Mouse (Mus musculus): Measurements from ENCODE around the gene Izumo4. TPM values are rescaled to one million over a fixed set of nuclear protein-coding genes. Genes with fewer than 3 reads are reported as not detected.
A peak's percentile ranks its signal among the peaks of the same experiment; 100 is the strongest.

Izumo4 gene
- polyA plus RNA-seq, 1 experiment from 2014 or later = 12.2 TPM

DNA sequence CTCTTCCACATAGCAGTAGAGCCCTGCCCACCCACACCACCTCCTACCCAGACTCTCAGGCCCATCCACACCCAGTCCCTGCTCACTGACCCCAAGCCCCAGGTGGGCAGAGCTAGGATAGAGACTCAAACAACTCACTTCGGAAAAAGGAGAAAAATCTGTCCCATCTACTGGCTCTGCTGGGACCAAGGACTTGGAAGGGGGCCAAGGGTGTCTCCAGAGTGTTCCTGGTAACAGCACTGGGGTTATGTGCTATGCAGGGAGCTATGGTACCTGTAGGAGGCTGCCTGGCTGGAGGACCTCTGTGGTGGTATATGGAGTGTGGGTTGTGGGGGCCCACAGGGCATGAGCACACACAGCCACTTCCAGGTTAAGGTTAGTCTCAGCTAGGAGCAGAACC is 15.3 kb downstream of the Izumo4 start:
- 79% methylated on average over 1 of the region's 1 CpGs for WGBS
- no peak overlapping the region for H3K4me2 ChIP-seq (replicated peaks; ENCODE audit: low read depth)
- H3K27me3 ChIP-seq (replicated peaks; ENCODE audit: control insufficient read depth, insufficient read depth, low read length) = no peaks in the 10 kb centered on the region
- no peak for ATAC-seq
- no peak overlapping the region for H3K4me3 ChIP-seq (ENCODE audit: low read depth, low read length)
- no peaks in the 10 kb centered on the region for H3K4me1 ChIP-seq (replicated peaks; ENCODE audit: control insufficient read depth, insufficient read depth, low read length)
- H3K9ac ChIP-seq (ENCODE audit: low read depth, low read length) = no peak overlapping the region
- no peak for TF ChIP-seq CTCF (IDR thresholded peaks at IDR 0.05; ENCODE audit: low read depth)
- H3K27ac ChIP-seq (ENCODE audit: low read depth, low read length) = no peak overlapping the region
- no peaks in the 10 kb centered on the region for H3K9me3 ChIP-seq (ENCODE audit: control insufficient read depth)
- H3K36me3 ChIP-seq (ENCODE audit: control insufficient read depth, insufficient read depth) = peaks cover 98% of the 10 kb centered on the region

DNA sequence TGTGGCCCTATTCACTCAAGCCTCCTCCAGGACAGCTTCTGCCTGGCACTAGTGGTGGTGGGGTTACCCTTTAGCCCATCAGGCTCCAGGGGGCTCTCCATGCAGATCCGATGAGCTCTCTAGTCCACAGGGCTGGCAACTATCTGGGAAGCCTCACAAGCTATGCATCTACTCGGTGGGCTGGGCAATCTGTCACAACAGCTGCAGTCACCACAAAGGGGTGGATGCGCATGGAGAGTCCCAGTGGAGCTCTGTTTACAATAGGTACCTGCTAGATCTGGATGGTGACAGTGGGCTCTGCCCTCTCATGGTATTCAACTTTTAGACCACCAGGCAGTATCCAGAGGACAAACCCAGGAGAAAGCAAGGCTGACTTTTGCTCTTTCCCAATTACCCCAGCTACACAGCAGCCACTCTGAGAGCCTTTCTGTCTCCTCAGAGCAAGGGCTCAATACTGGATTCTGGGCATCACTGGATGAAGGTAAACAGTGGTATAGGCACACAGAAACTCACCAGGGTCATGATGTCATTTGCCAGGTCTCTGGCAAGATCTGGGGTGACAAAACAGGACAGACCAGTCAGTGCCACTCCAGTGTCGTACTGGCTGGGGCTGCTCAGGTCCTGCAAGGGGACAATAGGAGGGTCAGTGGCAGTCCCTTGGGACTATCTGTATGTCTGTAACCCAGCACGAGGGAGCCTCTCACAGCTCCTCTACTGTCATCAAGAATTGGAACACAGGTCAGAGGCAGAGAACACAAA is 25.6 kb downstream of the Izumo4 start:
- H3K4me2 ChIP-seq (replicated peaks; ENCODE audit: low read depth) = no peak overlapping the region
- no peak overlapping the region for H3K9ac ChIP-seq (ENCODE audit: low read depth, low read length)
- WGBS = 82% methylated on average over 5 of the region's 5 CpGs
- no peak overlapping the region for H3K27ac ChIP-seq (ENCODE audit: low read depth, low read length)
- ATAC-seq = no peak
- no peaks in the 10 kb centered on the region for H3K4me1 ChIP-seq (replicated peaks; ENCODE audit: control insufficient read depth, insufficient read depth, low read length)
- no peak for TF ChIP-seq CTCF (IDR thresholded peaks at IDR 0.05; ENCODE audit: low read depth)
- peaks cover 98% of the 10 kb centered on the region for H3K36me3 ChIP-seq (ENCODE audit: control insufficient read depth, insufficient read depth)
- H3K4me3 ChIP-seq (ENCODE audit: low read depth, low read length) = no peak overlapping the region
- no peaks in the 10 kb centered on the region for H3K9me3 ChIP-seq (ENCODE audit: control insufficient read depth)
- H3K27me3 ChIP-seq (replicated peaks; ENCODE audit: control insufficient read depth, insufficient read depth, low read length) = no peaks in the 10 kb centered on the region

DNA sequence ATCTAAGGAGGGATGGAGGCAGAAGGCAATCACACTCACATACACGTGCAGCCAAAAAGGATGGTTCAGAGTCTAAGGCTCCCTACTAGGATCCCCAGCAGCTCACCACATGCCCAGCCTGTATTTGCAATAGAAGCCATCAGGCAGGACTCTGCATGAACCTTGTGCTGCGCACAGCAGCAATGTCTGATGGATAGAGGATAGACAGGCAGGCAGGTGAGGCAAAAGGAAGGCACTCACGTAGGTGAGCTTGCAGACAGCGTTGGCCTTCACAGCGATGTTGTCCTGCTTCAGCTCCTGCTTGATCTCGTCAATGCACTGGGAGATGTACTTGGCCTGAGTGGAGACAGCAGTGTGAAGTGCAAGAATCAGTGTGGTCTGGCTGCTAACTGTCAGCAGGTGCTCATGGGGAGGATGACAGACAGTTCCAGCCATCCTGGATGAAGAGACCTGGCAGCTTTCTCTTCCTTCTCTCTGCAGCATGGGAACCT is 30.7 kb downstream of the Izumo4 start:
- no peak overlapping the region for H3K27ac ChIP-seq (ENCODE audit: low read depth, low read length)
- no peak for ATAC-seq
- no peaks in the 10 kb centered on the region for H3K9me3 ChIP-seq (ENCODE audit: control insufficient read depth)
- no peaks in the 10 kb centered on the region for H3K27me3 ChIP-seq (replicated peaks; ENCODE audit: control insufficient read depth, insufficient read depth, low read length)
- 86% methylated on average over 6 of the region's 6 CpGs for WGBS
- H3K4me1 ChIP-seq (replicated peaks; ENCODE audit: control insufficient read depth, insufficient read depth, low read length) = no peaks in the 10 kb centered on the region
- peaks cover 59% of the 10 kb centered on the region for H3K36me3 ChIP-seq (ENCODE audit: control insufficient read depth, insufficient read depth)
- no peak overlapping the region for H3K9ac ChIP-seq (ENCODE audit: low read depth, low read length)
- no peak overlapping the region for H3K4me3 ChIP-seq (ENCODE audit: low read depth, low read length)
- TF ChIP-seq CTCF (IDR thresholded peaks at IDR 0.05; ENCODE audit: low read depth) = no peak
- H3K4me2 ChIP-seq (replicated peaks; ENCODE audit: low read depth) = no peak overlapping the region

DNA sequence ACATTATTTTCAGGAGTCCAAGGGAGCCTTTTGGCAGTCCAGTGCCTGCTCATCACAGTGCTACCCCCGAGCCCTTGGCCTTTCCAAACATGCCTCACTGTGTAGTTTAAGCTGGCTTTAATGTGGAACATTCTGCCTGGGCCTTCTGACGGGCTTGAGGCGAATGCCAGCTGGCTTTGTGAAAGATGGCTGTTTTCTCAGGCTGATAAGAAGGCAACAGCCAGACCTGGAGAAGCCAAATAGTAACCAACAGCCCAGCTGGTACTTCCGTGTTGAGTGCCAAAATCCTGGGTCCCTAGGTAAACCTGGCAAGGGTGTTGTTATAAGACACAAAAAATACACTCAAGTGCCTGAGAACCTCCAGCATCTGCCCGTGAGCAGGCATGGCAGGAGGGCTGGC is 34.7 kb downstream of the Izumo4 start:
- peaks cover 6% of the 10 kb centered on the region; the same call in 1 of the 2 replicates for H3K4me1 ChIP-seq (replicated peaks; ENCODE audit: control insufficient read depth, insufficient read depth, low read length)
- H3K36me3 ChIP-seq (ENCODE audit: control insufficient read depth, insufficient read depth) = peaks cover 18% of the 10 kb centered on the region; the same call in 1 of the 2 replicates
- no peaks in the 10 kb centered on the region for H3K27me3 ChIP-seq (replicated peaks; ENCODE audit: control insufficient read depth, insufficient read depth, low read length)
- 0 out of 2 replicates have a peak overlapping the region, but pooled peaks have one; percentile 21 for H3K27ac ChIP-seq (ENCODE audit: low read depth, low read length)
- no peak overlapping the region for H3K9ac ChIP-seq (ENCODE audit: low read depth, low read length)
- H3K4me3 ChIP-seq (ENCODE audit: low read depth, low read length) = no peak overlapping the region
- TF ChIP-seq CTCF (IDR thresholded peaks at IDR 0.05; ENCODE audit: low read depth) = no peak
- ATAC-seq = no peak
- H3K9me3 ChIP-seq (ENCODE audit: control insufficient read depth) = no peaks in the 10 kb centered on the region
- WGBS = 61% methylated on average over 5 of the region's 5 CpGs
- H3K4me2 ChIP-seq (replicated peaks; ENCODE audit: low read depth) = no peak overlapping the region

DNA sequence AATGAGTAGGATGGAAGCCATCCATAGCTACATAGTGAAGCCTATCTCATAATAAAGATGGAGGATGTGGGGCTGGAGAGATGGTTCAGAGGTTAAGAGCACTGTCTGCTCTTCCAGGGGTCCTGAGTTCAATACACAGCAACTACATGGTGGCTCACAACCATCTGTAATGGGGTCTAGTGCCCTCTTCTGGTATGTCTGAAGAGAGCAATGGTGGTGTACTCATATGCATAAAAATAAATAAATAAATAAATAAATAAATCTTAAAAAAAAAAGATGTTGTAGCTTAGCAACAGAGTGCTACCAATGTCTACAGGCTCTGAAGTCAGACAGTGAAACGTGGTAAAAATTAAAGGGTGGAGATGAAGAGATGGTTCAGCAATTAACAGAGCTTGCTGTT is 36.7 kb downstream of the Izumo4 start:
- H3K4me1 ChIP-seq (replicated peaks; ENCODE audit: control insufficient read depth, insufficient read depth, low read length) = peaks cover 6% of the 10 kb centered on the region; the same call in 1 of the 2 replicates
- peak; percentile 38 for TF ChIP-seq CTCF (IDR thresholded peaks at IDR 0.05; ENCODE audit: low read depth)
- 77% methylated on average over 1 of the region's 1 CpGs for WGBS

DNA sequence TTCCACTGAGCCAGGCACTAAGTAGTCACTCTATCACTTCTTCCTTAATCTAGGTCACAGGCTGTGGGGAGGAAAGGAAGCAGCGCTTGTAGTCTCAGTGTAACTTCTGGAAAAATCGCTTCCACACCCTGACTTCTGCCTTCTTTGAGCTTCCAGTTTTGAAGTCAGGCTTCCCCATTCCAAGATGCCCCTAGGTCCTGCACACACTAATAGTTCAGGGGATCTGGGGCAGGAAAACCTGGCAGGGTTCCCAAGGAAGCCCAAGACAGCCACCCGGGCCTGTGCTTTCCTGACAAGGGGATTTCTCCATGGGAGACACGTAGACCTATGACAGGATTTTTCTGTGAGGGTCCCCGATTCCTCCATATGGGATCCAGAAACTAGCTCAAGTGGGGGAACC is 39.2 kb downstream of the Izumo4 start:
- H3K36me3 ChIP-seq (ENCODE audit: control insufficient read depth, insufficient read depth) = no peaks in the 10 kb centered on the region; the same call in 1 of the 2 replicates
- TF ChIP-seq CTCF (IDR thresholded peaks at IDR 0.05; ENCODE audit: low read depth) = no peak
- peak overlapping the region; percentile 99 for H3K9ac ChIP-seq (ENCODE audit: low read depth, low read length)
- ATAC-seq = no peak
- no peaks in the 10 kb centered on the region for H3K9me3 ChIP-seq (ENCODE audit: control insufficient read depth)
- H3K27me3 ChIP-seq (replicated peaks; ENCODE audit: control insufficient read depth, insufficient read depth, low read length) = no peaks in the 10 kb centered on the region
- peak overlapping the region; percentile 74; the same call in 1 of the 2 replicates for H3K27ac ChIP-seq (ENCODE audit: low read depth, low read length)
- H3K4me2 ChIP-seq (replicated peaks; ENCODE audit: low read depth) = peak overlapping the region; percentile 88
- peak overlapping the region; percentile 100 for H3K4me3 ChIP-seq (ENCODE audit: low read depth, low read length)
- WGBS = 11% methylated on average over 5 of the region's 5 CpGs
- peaks cover 6% of the 10 kb centered on the region; the same call in 1 of the 2 replicates for H3K4me1 ChIP-seq (replicated peaks; ENCODE audit: control insufficient read depth, insufficient read depth, low read length)

More for the DNA sequence above, 36.7 kb downstream of the Izumo4 start:
- Histone ChIP-seq H3K36me3 (ENCODE audit: control insufficient read depth, insufficient read depth) (no peaks in the 10 kb centered on the region; the same call in 1 of the 2 replicates), H3K9ac (ENCODE audit: low read depth, low read length) (no peak overlapping the region), H3K27ac (ENCODE audit: low read depth, low read length) (no peak overlapping the region), H3K9me3 (ENCODE audit: control insufficient read depth) (no peaks in the 10 kb centered on the region), H3K27me3 (replicated peaks; ENCODE audit: control insufficient read depth, insufficient read depth, low read length) (no peaks in the 10 kb centered on the region), H3K4me2 (replicated peaks; ENCODE audit: low read depth) (no peak overlapping the region), H3K4me3 (ENCODE audit: low read depth, low read length) (no peak overlapping the region)
- ATAC-seq = no peak
